Mouse (Mus musculus): ENCODE results near the gene Mtus2. TPM values are rescaled to one million over a fixed set of nuclear protein-coding genes. Genes with fewer than 3 reads are reported as not detected.
A peak's percentile ranks its signal among the peaks of the same experiment; 100 is the strongest.

Mtus2 gene
- total and polyA plus RNA-seq, 2 experiments from 2014 or later: 35.4 to 45.7 TPM

GRCm38 (mm10) chr5:147969566-147969965 lies 12.4 kb downstream of the Mtus2 start:
- Histone ChIP-seq H3K9ac (no peak overlapping the region), H3K4me1 (ENCODE audit: insufficient read depth) (no peaks in the 10 kb centered on the region), H3K4me3 (ENCODE audit: low read depth, low read length) (no peak overlapping the region), H3K9me3 (ENCODE audit: low read length) (no peaks in the 10 kb centered on the region), H3K27ac (ENCODE audit: low read depth, low read length) (no peak overlapping the region), H3K4me2 (ENCODE audit: low read depth) (no peak overlapping the region), H3K36me3 (ENCODE audit: insufficient read depth) (no peaks in the 10 kb centered on the region), H3K27me3 (ENCODE audit: insufficient read depth, low read length) (no peaks in the 10 kb centered on the region)
- TF ChIP-seq CTCF (IDR thresholded peaks at IDR 0.05; ENCODE audit: low read depth): no peak
- DNase-seq: no peak
- 79% methylated on average over 5 of the region's 5 CpGs for WGBS
- ATAC-seq: no peak

- H3K27ac ChIP-seq (ENCODE audit: low read depth, low read length): no peak overlapping the region
- no peak overlapping the region for H3K4me2 ChIP-seq (ENCODE audit: low read depth)
- H3K4me1 ChIP-seq (ENCODE audit: insufficient read depth): no peaks in the 10 kb centered on the region
- 0 out of 2 replicates have a peak, but pooled peaks cover 4% of the 10 kb centered on the region for H3K9me3 ChIP-seq (ENCODE audit: low read length)
- no peak overlapping the region for H3K9ac ChIP-seq
- no peak overlapping the region for H3K4me3 ChIP-seq (ENCODE audit: low read depth, low read length)
- DNase-seq (no peak), ATAC-seq (no peak)
- WGBS: 75% methylated on average over 13 of the region's 13 CpGs
- TF ChIP-seq CTCF (IDR thresholded peaks at IDR 0.05; ENCODE audit: low read depth): no peak
- H3K36me3 ChIP-seq (ENCODE audit: insufficient read depth): no peaks in the 10 kb centered on the region
- H3K27me3 ChIP-seq (ENCODE audit: insufficient read depth, low read length): no peaks in the 10 kb centered on the region
Measured at GRCm38 (mm10) chr5:147976001-147976400, 18.9 kb downstream of the Mtus2 start.

- H3K27me3 ChIP-seq (ENCODE audit: insufficient read depth, low read length): no peaks in the 10 kb centered on the region
- 0 out of 2 replicates have a peak, but pooled peaks cover 4% of the 10 kb centered on the region for H3K9me3 ChIP-seq (ENCODE audit: low read length)
- H3K4me2 ChIP-seq (ENCODE audit: low read depth): no peak overlapping the region
- no peak overlapping the region for H3K27ac ChIP-seq (ENCODE audit: low read depth, low read length)
- no peak overlapping the region for H3K4me3 ChIP-seq (ENCODE audit: low read depth, low read length)
- H3K9ac ChIP-seq: no peak overlapping the region
- 76% methylated on average over 13 of the region's 13 CpGs for WGBS
- H3K36me3 ChIP-seq (ENCODE audit: insufficient read depth): no peaks in the 10 kb centered on the region
- TF ChIP-seq CTCF (IDR thresholded peaks at IDR 0.05; ENCODE audit: low read depth): no peak
- no peaks in the 10 kb centered on the region for H3K4me1 ChIP-seq (ENCODE audit: insufficient read depth)
- DNase-seq: peak; percentile 44
- ATAC-seq: peak; percentile 45
Measured at GRCm38 (mm10) chr5:147980606-147981005, 23.5 kb downstream of the Mtus2 start.

GRCm38 (mm10) chr5:147990289-147990688 lies 33.2 kb downstream of the Mtus2 start:
- 76% methylated on average over 4 of the region's 4 CpGs for WGBS
- H3K27ac ChIP-seq (ENCODE audit: low read depth, low read length): no peak overlapping the region
- DNase-seq: no peak
- H3K4me3 ChIP-seq (ENCODE audit: low read depth, low read length): no peak overlapping the region
- no peaks in the 10 kb centered on the region for H3K27me3 ChIP-seq (ENCODE audit: insufficient read depth, low read length)
- no peak for TF ChIP-seq CTCF (IDR thresholded peaks at IDR 0.05; ENCODE audit: low read depth)
- H3K36me3 ChIP-seq (ENCODE audit: insufficient read depth): no peaks in the 10 kb centered on the region
- H3K9me3 ChIP-seq (ENCODE audit: low read length): no peaks in the 10 kb centered on the region
- no peak overlapping the region for H3K4me2 ChIP-seq (ENCODE audit: low read depth)
- ATAC-seq: no peak
- H3K9ac ChIP-seq: no peak overlapping the region
- H3K4me1 ChIP-seq (ENCODE audit: insufficient read depth): no peaks in the 10 kb centered on the region

GRCm38 (mm10) chr5:147990775-147991174 lies 33.7 kb downstream of the Mtus2 start:
- no peaks in the 10 kb centered on the region for H3K36me3 ChIP-seq (ENCODE audit: insufficient read depth)
- H3K27ac ChIP-seq (ENCODE audit: low read depth, low read length): peak overlapping the region; percentile 35; the same call in 1 of the 2 replicates
- H3K9ac ChIP-seq: no peak overlapping the region
- TF ChIP-seq CTCF (IDR thresholded peaks at IDR 0.05; ENCODE audit: low read depth): no peak
- DNase-seq: peak; percentile 28
- no peak overlapping the region for H3K4me2 ChIP-seq (ENCODE audit: low read depth)
- H3K27me3 ChIP-seq (ENCODE audit: insufficient read depth, low read length): no peaks in the 10 kb centered on the region
- H3K4me3 ChIP-seq (ENCODE audit: low read depth, low read length): no peak overlapping the region
- H3K9me3 ChIP-seq (ENCODE audit: low read length): no peaks in the 10 kb centered on the region
- peak; percentile 55; the same call in 1 of the 2 replicates for ATAC-seq
- no peaks in the 10 kb centered on the region for H3K4me1 ChIP-seq (ENCODE audit: insufficient read depth)
- WGBS: 75% methylated on average over 10 of the region's 10 CpGs

GRCm38 (mm10) chr5:147992581-147993378 lies 35.7 kb downstream of the Mtus2 start:
- Histone ChIP-seq H3K36me3 (ENCODE audit: insufficient read depth) (no peaks in the 10 kb centered on the region), H3K4me3 (ENCODE audit: low read depth, low read length) (no peak overlapping the region), H3K4me1 (ENCODE audit: insufficient read depth) (no peaks in the 10 kb centered on the region), H3K27ac (ENCODE audit: low read depth, low read length) (no peak overlapping the region), H3K27me3 (ENCODE audit: insufficient read depth, low read length) (no peaks in the 10 kb centered on the region), H3K9ac (no peak overlapping the region), H3K9me3 (ENCODE audit: low read length) (no peaks in the 10 kb centered on the region), H3K4me2 (ENCODE audit: low read depth) (no peak overlapping the region)
- 25% methylated on average over 20 of the region's 20 CpGs for WGBS
- ATAC-seq: peak; percentile 42
- TF ChIP-seq CTCF (IDR thresholded peaks at IDR 0.05; ENCODE audit: low read depth): peak; percentile 38; the same call in 1 of the 2 replicates
- no peak for DNase-seq

GRCm38 (mm10) chr5:148005263-148005662 lies 48.1 kb downstream of the Mtus2 start:
- H3K4me3 ChIP-seq (ENCODE audit: low read depth, low read length): no peak overlapping the region
- ATAC-seq (no peak), DNase-seq (no peak)
- TF ChIP-seq CTCF (IDR thresholded peaks at IDR 0.05; ENCODE audit: low read depth): no peak
- H3K9ac ChIP-seq: no peak overlapping the region
- 22% methylated on average over 4 of the region's 4 CpGs for WGBS
- no peaks in the 10 kb centered on the region for H3K9me3 ChIP-seq (ENCODE audit: low read length)
- H3K27ac ChIP-seq (ENCODE audit: low read depth, low read length): no peak overlapping the region
- no peaks in the 10 kb centered on the region for H3K27me3 ChIP-seq (ENCODE audit: insufficient read depth, low read length)
- no peaks in the 10 kb centered on the region for H3K36me3 ChIP-seq (ENCODE audit: insufficient read depth)
- no peaks in the 10 kb centered on the region for H3K4me1 ChIP-seq (ENCODE audit: insufficient read depth)
- no peak overlapping the region for H3K4me2 ChIP-seq (ENCODE audit: low read depth)

All from forebrain, postnatal 0 days (tissue).